Mouse (Mus musculus): ENCODE measurements around the gene Fndc1.

Gene Fndc1

GRCm38 (mm10) chr17:7820176-7820575 is 6.9 kb downstream of the Fndc1 start:
- DNase-seq (ENCODE audit: low spot score), result no peak

DNA sequence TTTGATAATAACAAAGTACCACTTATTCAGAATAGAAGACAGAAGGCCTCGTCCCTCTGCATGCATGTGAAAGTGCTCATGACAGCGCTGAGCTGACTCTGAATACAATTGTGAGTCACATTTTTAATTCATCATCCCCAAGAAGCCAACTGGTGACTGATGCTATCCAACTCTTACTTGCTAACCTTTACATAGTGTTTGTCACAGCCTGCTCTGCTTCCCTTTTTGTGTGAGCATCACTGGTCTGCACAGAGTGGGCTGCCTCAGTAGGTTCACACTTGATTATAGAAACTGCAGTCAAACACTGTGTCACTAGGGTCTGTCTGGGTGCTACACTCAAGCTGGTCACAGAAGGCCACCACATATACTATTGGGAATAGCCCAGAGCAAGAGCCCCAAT is 10.5 kb downstream of the Fndc1 start:
- no peak for DNase-seq (ENCODE audit: low spot score)

DNA sequence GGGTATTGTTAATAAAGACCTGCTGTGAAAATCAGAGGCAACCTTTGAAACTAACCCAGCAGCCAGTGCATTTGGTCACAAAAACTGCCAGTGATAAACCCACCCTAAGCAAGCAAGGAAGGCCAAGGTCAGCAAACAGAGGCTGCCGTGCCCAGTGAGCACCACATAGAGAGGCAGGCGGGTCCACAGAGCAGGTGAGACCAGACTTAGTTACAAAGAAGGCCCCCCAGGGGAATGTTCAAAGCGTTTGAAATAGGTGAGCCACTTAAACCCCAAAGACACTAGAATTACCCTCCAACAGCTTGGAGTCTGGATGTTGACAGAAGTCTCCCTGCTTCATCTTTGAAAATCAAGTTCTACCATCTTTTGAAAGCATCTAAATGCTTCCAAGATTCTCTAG is 12.7 kb downstream of the Fndc1 start:
- no peak for DNase-seq (ENCODE audit: low spot score)

DNA sequence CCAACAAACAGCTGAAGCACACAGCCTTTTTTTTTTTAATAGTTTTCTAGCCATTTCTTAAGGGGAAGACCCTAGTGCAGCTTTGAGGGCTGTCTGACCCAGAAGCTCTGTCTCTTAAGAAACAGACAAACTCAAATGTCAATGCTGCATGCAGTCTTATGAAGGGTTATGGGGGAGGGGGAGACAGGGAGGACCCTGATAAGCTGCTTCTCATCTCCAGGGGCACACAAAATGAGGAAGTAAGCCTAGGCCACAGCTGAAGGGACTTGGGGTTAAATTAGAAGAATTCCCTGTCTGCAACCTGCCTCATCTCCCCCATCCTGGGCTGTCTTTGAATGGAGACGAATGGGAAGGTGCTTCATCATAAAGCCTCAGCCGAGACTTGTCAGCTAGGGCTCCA is 19.1 kb downstream of the Fndc1 start:
- no peak for DNase-seq (ENCODE audit: low spot score)

DNA sequence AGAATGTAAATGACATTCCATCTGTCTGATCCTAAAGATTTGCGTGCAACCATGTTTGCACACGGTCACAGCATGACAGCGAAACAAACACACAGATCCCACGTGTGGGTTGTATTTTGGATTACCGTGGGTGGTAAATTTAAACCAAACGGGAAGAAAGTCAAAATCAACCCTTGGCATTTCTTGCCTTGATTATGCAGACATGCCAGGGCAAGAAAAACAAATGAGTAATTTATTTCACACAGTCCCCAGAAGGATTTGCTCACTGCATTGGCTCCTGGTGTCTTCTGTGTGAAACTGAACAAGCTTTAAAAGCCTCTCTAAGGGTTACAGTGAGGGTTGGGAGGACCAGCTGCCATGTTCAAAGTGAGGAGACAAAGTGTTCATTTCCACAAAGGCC is 22.0 kb downstream of the Fndc1 start:
- no peak for DNase-seq (ENCODE audit: low spot score)

GRCm38 (mm10) chr17:7802483-7802882 is 24.6 kb downstream of the Fndc1 start:
- no peak for DNase-seq (ENCODE audit: low spot score)

DNA sequence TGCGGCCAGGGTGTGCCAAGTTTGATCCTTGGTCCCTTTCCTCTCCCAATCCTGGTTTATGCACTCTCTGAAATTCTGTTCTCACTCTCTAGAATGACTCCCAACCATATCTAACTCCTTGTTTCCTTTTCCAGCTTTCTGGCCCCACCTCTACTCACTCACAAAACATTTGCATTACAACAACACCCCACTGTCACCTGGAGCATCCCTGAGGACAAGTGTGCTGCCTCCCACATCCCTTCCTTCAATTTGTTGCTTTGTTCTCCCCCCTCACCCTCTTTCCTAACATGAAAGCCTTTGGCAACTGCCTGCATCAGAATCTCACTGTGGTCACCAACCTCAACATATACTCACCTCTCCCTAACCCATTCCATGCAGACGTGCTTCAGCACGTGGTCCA is 27.2 kb downstream of the Fndc1 start:
- DNase-seq (ENCODE audit: low spot score), result no peak

GRCm38 (mm10) chr17:7795584-7795983 is 31.5 kb downstream of the Fndc1 start:
- DNase-seq (ENCODE audit: low spot score), result no peak

DNA sequence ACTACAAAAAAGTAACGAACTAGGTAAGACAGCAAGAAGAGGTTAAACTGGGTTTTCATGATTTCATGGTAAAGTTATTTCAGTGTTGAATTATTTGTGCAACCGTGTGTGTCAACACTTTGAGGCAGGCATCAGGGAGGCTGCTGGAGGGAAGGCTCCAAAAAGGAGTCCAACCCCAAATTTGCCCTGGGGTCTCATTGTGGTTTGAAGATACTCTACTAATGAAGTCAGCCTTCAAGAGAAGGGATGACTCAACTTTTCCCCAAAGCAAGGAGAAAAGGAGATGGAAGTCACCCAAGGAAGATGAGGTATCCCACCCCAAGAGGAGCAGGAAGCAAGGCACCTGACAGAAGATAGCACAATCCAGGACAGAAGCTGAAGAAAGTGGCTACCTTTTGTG is 31.9 kb downstream of the Fndc1 start:
- no peak for DNase-seq (ENCODE audit: low spot score)

DNA sequence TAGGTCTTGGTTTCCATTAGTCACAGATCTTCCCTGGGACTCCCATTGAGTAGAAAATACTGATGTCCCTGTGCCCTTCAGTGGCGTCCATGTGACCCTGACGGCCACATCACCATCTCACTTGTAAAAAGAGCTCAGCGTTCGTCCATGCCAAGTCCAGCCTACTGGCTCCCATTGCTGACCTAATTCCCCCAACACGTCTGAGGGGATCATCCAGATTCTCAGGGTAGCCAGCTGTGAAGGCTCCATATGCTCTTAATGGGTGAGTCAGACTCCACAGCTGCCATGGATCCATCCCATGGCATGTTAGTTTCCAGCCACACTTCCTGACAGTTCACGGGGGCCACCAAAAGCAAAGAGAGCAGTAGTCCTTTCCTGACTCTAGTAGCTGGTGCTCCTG is 33.0 kb downstream of the Fndc1 start:
- no peak for DNase-seq (ENCODE audit: low spot score)

GRCm38 (mm10) chr17:7790512-7790911 is 36.6 kb downstream of the Fndc1 start:
- no peak for DNase-seq (ENCODE audit: low spot score)

- no peak for DNase-seq (ENCODE audit: low spot score)
Observed at GRCm38 (mm10) chr17:7774101-7774500, 53.0 kb downstream of the Fndc1 start.

GRCm38 (mm10) chr17:7759786-7760185 is 67.3 kb downstream of the Fndc1 start:
- DNase-seq (ENCODE audit: low spot score), result no peak

GRCm38 (mm10) chr17:7755001-7755400 is 72.1 kb downstream of the Fndc1 start:
- DNase-seq (ENCODE audit: low spot score), result no peak

DNA sequence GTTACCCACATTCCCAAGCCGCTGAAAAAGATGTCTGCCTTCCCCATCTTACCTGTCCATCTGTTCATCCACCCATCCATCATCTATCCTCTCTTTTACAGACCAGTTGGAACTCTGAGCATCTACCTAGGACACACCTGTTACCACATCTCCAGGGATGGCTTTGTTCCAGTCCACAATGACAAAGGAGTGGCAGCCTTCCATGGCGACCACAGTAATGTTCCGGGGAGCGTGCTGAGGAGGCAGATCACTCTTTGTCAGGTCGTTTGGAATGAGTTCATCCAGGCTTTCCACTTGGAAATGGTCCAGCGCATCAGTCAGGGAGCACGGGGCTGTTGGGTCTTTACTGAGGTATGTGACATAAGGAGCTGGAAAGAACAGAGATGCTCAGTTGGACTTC is 73.7 kb downstream of the Fndc1 start:
- no peak for DNase-seq (ENCODE audit: low spot score)

DNA sequence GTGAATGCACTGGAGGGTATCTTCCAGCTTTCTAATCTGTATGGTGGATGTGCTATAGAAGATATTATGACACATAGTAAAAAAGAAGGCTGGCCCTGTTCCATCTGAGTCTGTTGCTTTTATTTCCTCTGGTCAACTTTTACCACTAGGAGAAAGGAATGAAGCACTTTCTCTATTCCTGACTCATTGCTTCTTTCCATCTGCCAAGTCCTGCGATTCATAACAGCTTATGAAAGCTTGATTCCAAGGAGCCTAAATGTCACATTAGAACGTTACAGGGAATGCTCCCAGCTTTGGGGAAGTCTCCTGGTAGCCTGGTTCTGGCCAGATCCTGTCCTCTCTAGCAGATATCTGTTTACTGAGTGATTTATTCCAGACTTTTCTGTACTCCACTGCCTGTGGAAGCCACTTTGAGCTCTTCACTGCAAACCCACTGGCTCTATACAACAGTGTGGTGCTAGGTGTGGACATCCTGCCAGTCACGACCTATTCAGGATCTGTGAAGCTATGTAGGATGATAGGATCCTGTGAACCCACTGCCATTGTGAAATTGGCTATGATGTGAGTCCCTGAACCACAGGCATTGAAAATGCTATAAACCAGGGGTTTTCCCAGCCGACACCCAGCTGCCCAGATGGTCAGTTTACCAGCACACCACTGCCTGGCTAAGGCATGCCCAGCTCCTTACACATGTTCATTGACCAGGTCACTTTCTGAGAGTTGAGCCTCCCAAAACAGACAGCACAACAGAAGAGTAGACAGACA is 77.9 kb downstream of the Fndc1 start:
- no peak for DNase-seq (ENCODE audit: low spot score)

- no peak for DNase-seq (ENCODE audit: low spot score)
Observed at GRCm38 (mm10) chr17:7746841-7747240, 80.3 kb downstream of the Fndc1 start.

DNA sequence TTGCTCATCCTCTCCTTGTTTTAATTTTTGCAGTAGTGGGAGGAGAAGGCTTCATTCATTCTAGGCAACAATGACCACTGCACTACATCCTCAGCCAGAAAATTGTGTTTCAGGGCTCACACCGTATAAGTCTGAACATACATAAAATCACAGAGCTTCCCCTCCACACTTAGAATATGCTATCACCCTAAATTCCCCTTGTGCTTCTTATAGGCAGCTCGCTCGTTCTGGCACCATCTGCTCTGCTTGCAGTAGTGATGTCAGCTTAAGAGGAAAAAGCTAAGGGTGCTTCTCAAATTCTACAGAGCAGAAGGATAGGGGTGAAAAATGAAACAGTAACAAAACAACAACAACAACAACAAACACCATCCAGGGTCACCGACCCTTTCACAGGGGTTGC is 82.1 kb downstream of the Fndc1 start:
- no peak for DNase-seq (ENCODE audit: low spot score)

DNA sequence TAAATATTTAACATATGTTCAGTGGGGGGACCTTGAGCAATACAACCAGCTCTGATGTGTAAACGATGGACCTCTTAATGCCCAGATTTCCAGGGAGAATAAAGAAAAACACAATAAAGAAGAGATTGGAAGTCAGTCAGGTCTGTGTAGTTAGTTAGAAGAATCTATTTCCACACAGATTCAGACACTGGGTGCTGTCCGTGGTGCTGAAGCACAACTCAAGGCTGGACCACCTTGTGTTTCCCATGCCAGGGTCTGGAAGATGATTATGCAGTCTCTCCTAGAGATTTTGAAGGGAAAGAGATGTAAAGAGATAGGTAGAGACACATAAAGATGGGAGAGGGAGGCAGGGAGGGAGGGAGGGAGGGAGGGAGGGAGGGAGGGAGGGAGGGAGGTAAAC is 86.1 kb downstream of the Fndc1 start:
- DNase-seq (ENCODE audit: low spot score), result peak; percentile 22

DNA sequence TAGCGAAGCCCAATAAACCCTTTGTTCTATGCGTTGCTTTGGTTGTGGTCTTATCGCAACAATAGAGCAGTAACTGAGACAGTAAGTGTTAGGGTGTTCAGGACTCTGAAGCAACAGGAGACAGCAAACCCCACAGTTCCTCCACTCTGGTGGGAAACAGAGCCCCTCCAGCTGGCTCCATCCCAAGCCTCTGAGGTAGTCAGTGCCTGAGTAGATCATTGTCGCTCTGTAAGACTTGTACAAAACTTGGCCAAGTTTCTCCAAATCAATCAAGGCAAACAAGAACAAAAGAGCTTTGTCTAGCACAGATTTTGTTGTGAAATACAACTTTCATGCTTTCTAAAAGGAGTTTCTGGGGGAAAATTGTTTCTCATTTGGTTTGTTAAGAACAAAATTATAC is 104.1 kb downstream of the Fndc1 start:
- DNase-seq (ENCODE audit: low spot score), result no peak

DNA sequence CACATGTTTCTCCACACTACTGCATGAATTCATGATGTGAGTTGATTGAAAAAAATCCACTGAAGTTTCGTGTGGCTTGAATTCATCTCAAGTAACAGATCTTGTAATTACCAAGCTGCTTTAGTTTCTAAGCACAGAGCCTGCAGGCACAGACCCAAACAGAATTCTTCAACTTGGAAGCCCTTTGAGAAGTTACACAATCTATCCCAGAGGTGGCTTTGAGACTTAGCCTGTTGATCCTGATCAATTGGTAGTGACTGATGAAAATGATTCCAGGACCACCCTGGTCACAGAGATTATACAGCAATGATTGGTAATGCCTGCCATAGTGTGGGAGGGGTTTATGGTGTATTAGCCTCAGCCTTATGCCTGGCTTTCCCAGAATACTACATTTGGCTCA is 108.2 kb downstream of the Fndc1 start:
- DNase-seq (ENCODE audit: low spot score), result no peak

GRCm38 (mm10) chr17:7717945-7718344 is 109.2 kb downstream of the Fndc1 start:
- no peak for DNase-seq (ENCODE audit: low spot score)

DNA sequence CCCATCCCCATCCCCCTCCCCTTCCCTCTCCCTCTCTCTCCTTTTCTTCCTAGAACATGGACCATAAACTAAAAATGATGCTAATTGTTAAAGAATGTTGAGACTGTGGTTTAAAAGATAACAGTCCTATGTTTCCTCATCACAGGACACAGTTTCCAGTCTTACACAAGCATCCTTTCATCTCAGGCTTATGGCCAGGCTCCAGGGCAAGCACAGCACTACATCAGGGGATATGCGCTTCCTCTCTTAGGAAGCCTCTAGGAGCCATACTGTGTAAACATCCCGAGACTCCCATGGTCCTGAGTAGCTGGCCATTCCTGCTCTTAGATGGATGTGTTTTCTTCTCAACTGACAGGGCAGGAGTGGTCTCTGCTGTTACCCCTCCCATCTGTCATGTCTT is 114.1 kb downstream of the Fndc1 start:
- no peak for DNase-seq (ENCODE audit: low spot score)

DNA sequence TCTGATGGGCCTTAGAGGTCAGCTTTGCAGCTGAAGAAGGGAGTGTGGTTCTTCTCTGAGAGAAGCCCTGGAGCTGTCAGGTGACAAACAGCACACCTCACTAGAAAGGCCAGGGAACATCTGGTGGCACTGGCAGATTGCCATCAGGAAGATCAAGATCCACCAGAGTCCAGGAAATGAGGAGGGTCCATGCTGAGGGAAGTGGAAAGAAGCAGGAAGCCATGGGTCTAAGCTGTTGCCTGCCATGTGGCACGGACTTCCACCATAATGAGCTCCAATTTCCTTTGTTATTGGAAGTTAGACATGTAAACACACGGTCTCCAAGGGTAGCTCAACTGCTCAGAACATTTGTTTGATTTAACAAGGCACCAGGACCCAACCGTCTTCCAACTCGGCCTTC is 120.0 kb downstream of the Fndc1 start:
- no peak for DNase-seq (ENCODE audit: low spot score)

DNA sequence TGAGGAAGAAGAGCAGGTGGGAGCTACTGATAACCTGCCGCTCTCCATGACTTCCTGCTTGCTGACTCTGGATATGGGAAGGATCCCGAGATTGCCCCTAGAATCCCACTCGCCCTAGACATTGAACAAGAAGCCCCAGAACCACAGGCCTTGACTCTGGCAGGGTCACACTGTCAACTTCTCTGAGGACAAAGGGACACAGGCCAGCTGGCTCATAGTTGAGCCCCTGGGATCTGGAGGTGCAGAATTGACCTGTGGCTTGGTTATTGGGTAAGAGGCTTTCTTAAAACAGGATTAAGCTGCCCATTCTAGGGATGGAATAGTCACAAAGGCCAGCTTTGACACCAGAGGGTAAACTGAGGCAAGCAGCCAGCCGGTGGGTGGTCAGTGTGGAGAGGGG is 136.8 kb downstream of the Fndc1 start:
- DNase-seq (ENCODE audit: low spot score), result no peak

Data from testis, postnatal 14 days (tissue).